Mouse (Mus musculus) spleen, postnatal 10 days (tissue): ENCODE data around the gene Dpp4.

Source experiments
- DNase-seq, 2 experiments: peaks; one replicate each; pipeline ENCODE4 v3.0.0; 2021 to 2022; ENCODE audit warnings: low spot score in 2 of 2

The Dpp4 gene

DNA sequence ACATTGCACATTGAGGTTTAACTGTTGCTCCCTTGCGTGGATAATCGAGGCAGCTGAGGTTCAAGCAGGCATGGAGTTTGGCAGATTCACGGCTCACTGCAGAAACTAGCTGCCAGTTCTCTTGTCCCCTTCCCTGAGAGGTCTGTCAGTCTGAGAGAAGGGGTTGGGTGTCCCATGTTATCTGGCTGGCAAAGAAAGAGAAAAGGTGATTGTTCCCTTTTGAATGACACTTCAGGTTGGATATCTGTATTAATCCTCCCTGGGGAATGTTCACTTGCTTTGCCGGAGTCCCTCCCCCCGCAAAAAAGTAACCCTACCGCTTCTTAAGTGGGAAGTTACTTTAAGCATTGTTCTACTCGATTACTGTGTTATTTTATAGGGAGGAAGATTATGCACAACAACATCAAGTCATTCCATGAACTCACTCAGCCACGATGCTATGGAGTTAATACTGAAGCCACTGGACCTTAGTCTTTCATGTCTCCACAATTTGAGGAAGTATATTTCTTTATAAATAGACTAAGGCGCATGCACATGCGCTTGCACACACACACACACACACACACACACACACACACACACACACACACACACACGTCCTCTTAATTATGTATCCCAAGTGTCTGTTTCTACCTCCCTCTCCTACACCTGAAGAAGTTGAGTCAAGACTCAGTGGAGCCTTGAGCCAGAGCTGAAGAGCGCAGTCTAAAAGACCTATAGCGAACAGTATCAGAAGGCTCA, at the start of gene Dpp4:
Gene Dpp4, minus strand, starts transcription at position 151 of the 741 bp plus-strand sequence.
- DNase-seq, result no peak

DNA sequence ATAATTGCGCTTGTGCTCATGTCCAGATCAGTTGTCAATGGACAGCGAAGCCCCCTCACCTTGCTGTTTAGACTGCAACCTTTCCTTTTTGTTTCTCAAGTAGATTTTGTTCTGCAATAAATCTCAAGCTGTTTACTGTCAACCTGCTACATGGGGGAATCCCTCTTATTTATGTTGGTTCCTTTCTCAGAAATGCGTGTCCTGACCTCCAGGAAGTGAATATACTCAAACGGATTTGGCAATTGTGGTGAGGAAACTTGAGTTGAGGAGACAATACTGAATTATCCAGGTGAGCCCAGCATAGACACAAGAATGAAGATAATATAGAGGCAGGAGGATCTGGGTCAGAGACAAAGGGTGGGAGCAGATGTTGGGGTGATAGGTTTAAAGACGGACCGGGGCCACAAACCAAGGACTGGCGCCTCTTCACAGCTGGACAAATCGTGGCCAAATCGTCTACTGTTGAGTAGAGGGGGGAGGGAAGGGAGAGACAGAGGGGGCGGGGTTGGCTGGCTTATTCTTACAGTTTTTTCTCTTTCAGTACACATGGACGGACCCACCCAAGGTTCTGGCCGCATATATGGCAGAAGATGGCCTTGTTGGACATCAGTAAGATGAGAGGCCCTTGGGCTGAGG, 48.9 kb upstream of the Dpp4 start:
- no peak for DNase-seq

DNA sequence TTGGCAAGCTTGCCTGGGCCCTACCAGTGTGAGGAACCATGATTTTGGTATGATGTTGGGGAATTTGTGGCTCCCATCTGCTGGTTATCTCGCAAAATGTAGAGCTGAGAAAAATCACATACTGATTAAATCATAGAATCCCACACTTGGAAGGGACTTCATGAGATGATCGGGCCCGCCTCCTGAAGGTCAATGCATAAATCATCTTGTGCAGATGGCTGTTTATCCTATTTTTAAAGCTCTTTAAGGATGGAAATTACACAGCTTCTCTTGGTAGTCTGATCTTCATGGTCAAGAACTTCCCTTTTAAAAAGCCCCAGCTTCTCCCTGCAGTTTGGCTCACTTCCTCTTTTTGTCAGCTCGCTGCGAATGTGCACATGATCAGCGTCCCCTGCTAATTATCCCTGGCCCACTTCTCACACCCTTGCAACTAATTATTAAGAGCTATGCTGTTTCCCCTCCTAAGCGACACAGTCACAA, 48.2 kb upstream of the Dpp4 start:
- peak in 1 of 2 experiments; percentile 53 for DNase-seq

DNA sequence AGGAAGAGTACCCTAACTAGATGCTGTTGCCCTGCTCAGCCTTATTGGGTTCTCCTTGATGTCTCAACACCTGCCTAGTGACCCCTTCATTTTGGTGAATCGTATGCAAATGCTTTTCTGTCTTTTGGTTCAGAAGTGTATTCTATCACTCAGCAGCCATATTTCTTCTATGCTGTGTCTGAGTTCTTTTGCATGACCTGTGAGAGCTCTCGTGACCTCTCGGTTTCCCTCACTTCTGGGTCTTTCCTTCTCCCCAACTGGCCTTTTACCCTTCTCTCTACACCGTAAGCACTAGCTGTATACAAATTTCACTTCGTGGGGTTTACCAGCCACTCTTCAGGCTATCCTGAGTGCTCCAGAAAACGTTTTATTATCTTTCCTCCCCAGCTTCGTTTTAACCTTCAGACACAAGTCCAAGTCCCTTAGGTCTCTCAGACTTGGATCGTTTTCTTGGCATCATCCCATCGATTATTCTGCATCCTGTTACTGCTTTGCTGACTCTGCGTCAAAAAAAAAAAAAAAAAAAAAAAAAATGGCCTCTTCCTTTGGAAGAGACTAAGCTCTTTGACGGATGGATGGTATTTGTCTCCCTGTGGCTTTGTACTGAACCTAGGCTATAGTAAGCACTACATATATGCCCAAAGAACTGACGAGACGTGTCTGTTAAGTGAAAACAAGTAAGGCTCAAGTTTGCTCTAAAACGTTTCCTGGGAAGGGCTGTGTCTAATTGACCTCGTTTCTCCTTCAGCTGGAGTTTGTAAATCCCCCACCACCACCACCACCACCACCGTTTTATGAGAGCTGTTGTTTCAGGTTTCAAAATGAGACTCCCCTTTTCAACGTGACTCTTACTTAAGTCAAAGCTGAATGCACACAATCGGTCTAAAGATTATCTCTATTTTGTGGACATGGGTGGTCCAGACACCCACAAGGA, 47.5 kb upstream of the Dpp4 start:
- no peak for DNase-seq

DNA sequence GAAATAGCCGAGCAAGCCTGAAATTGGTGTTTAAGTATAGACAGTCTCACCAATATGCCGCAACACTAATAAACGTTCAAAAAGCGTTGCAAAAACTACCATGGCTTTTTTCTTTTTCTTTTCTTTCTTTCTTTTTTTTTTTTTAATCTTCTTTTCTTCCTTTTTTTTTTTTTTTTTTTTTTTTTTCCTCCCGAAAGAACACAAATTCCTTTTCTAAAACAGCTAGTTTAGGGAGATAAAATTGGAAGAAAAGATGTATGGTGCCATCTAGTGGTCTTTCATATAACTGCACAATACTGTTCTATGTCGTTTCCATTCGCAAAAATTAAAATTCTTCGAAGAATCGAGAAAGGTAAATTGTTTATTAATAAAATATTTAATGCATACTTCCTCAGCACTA, 46.0 kb upstream of the Dpp4 start:
- DNase-seq, result no peak

DNA sequence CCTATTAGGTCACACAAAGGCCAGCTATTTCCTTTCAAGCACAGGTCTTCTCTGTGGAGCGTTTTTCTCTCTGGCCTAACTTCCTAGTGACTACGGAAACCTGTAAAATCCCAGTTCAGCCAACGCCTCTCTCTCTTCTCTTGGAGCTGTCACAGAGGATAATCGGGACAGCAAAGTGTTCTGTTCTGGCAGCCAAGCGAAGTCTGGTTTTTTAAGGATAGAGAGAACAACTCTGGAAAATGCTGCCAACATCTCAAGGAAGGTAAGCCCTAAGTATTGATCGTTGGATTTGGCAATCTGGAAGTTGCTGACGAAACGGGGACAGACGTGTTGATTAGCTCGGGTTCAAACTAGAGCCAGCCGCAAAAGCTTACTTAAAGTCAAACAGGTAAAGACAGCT, 43.0 kb upstream of the Dpp4 start:
- DNase-seq, result no peak

DNA sequence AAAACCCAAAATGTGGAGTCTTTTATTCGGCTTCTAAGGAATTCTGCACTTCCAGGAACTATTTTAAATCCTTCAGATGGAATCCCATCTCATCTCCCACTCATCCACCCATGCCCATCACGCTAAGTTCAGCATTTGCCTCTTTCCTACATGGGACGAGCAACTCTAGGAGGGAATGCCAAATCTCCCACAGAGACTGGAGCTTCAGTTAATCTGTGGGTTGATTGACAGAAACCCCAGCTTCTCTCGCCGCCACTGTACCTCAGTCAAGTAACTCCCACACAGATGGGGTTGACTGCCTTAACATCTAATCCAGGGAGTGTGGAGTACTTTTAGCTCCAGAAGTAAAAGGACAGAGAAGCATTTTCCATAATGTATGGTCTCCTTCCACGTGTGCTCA, 42.0 kb upstream of the Dpp4 start:
- DNase-seq, result no peak

DNA sequence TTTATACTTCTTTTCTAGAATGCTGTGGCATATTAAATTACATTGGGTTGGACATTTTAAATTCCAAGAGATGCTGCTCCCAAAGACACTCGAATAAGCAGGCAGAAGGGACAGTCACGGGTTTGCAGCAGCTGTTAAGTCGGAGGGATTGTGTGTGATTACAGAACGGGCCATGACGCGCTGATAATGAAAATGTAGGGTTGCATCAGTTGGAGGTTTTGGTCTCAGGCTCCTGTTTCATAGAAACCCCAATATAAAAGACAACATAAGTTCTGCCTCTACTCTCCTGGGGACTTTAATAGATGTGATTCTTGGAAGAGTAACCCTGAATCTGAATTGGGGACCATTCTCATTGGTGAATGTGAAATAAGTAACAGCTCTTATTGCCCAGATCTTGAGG, 38.3 kb upstream of the Dpp4 start:
- DNase-seq, result no peak

DNA sequence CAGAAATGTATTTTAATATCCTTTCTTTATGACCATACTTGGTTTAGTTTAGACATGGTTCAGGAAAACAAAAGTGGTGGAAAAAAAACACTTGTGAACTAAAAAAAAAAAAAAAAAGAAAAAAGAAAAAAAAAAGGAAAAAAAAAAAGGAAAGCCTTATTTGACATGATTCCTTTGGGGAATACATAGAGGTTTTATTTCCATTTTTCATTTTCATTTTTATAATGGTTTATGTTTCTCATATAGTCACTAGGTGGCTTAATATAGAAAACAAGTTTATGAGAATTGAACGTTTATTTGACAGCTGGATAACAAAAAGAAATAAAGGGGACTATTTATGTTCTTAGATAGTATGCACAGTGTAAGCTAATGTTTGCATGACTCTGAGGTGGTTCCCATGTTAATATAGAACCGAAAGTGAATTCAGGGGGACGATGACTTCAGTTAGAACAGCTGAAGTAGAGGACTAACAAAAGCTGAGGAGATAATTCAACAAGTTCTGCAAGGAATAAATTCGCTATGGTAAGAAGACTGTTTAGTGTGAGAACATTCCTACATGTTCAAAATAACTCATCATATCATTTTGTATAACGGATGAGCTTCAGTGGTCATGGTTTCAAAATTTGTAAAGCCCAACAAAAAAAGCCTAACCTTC, 37.8 kb upstream of the Dpp4 start:
- no peak for DNase-seq

DNA sequence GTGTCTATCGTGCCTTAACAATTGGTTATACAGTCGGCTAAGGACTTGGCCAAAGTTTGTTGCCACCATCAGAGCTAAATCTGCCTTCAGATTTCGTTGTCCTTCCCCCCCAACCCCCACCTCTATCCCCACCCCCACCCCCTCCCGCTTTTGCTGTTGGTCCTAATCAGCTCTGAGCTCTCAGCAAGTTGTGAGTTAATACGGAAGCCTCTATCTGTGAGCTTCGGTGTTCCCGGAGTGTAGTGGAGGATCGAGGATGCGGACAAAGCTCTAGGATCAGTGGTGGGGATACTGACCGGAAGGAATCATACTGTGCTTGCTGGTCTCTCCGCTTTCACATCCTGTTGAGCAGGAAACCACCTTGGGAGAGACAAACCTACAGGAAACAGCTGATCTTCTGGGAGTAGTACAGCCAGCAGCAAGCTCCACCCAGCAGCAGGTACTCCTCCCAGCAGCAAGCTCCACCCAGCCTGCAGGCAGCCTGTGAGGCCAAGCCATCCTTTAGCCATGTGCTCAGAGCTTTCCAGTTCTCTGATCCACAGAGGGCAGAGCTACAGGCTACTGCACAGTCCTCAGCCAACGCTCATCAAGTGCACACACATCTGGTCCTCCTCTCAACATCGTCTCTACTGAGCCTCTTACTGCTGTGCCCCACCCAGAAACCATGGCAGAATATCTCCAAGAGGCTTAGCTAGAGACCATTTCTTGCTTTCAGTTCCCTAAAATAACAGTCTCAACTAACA, 28.9 kb upstream of the Dpp4 start:
- DNase-seq, result peak; percentile 47 to 71

DNA sequence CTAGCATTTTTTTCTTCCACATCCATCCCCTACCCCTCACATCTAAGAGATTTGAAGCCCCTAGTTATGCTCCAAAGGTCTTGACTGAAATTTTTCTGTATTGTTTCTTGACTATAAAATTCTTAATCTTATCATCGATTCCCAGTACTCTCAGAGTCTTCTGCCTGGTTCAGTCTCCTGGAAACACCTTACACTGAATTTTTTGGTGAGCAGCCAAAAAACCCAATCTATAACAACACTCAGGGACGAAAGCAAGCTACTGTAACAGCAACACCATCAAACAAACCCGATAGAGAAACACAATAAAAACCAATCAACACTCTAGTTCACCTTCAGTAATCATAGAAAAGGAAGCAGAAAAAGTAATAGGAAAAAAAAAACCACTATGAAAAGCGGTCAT, 28.1 kb upstream of the Dpp4 start:
- no peak for DNase-seq

DNA sequence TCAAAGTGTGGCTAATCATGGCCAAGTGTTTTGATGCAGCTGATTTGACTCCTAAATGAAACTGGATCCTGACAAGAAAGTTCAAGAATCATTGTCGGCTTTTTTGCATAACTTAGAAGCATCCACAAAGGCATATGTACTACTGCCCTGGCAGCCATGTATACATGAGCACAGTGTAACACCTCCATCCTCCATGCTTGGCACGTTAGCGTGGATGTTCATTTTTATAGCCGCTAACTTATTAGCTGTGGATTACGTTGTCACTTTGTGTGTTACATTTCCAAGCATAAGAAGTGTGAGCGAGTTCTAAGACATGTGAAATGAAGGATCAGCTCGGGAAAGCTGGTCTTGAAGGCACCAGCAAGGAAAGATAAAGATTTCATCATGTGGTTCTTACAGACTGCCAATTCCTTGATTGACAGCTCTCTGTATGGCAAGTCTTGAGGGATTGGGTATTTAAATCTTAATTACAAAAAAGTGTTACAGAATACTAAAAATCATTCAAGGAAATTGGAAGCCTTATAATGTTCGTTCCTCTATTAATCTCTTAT, 19.3 kb upstream of the Dpp4 start:
- DNase-seq, result no peak

DNA sequence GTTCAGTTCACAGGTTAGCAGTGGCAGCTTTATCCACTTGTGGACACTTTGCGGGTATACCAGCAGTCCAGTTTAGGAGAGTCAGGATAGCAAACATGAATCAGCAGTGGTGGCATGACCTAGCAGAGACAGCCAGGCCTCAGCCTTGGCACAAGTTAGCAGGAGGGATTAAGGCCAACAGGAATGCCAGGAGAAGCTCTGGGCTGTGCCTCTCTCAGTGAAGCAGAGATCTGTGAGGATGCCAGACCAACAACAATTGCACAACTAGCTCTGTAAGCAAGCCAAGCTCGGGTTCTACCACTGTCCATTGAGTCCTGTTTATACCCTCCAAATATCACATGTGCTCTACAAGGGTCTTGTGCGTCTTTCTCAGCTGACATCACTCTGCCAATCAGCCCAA, 13.9 kb upstream of the Dpp4 start:
- DNase-seq, result no peak

DNA sequence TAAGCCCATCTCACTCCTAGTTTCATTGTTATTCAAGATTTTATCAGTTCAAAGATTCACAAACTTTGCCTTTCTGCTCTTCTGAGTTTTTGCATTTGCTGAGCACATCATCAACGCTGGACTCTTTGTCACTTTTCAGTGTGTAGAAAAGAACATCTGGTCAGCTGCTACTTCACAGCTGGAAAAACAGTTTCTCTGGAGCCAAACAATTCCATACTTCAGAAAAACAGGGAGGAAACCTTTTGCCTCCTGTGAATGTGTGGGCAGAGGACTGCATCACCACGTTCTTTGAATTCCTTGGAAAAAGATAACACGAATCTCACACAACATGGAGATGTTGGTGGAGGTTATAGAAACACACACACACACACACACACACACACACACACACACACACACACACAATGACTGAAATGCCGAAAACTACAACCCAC, 11.3 kb upstream of the Dpp4 start:
- DNase-seq, result no peak

DNA sequence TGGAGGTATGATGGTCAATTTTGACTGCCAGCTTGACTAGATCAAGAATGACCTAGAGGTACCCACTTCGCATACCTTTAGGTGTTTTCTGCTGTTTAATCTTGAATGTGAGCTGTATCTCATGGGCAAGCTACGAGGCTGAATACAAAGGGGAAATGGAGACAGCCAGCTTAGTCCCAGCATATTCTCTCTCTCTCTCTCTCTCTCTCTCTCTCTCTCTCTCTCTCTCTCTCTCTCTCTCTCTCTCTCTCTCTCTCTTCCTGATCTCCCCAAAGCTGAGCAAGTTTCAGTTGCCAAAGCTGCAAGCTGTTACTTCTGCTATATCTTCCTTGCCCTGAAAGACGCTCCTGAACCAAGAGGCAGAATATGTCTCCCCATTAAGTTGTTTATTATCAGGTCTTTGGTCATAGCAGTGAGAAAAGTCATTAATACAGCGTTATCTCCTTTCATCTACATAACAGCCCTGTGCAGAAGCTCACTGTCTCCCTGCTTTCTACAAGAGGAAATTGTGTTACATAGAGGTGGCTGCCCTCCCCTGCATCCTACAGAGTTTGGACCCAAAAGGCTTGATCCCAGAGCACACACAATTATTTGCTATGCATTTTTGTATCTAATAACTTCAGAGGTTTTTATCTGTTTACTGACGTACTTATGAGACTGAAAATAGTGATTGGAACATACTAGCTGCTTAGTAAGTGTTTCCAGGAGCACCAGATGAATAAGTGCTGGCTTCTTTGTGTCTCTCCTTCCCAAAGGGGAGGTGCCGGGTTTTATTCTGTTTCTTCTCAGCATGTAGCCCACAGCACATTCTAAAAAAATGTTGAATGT, 10.7 kb upstream of the Dpp4 start:
- no peak for DNase-seq

DNA sequence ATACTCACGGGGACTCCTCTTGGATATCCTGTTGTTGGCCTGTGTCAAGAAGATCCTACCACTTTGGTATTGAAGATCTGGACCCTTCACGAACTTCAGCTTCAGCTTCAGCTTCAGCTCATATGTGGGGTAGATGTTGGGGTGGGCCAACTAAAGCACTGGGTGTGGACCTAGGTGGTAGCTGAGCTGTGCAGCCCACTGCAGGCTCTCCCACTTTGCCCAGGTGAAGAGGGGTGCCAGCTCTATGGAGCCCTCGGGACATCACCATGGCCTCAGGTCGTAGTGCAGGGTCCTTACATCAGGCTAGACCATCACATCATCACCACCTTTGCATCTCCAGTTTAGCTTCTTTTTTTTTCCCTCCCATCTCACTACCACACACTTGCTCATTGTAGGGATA, 9.2 kb upstream of the Dpp4 start:
- no peak for DNase-seq

DNA sequence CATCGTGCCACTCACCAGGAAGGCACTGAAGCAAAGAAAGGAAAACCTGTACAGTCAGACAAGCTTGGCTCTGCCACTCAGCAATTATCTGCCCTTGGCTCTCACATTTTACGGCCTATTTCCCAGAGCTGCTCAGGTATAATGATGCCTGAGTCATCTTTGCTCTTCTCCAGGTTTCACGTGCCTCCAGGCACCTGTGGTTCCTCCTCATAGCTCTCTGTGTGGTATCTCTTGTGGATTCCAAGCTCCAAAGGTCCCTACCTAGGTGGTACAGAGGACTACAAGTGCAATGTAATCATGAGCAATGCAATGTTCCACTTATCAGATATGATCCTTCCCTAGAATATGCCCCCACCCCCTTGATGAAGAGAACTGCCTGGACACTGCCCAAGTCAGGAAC, 8.0 kb upstream of the Dpp4 start:
- DNase-seq, result no peak

DNA sequence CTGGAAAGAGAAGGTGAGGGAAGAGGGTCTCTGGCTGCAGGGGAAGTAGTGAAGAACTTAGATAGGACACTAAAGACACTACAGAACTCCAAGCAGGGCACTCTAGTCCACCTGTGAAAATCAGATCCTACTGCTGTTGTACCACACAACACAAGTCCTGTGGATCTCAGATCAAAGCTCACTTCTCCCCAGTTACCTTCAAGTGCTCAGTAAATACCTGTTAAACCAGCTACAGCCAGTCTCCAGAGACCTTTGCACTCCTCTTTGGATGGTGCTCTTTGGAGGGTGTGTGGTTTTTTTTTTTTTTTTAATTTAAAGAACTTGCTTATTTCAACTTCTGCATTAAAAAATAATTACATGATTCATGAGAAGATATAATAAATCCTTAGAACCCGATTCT, 5.2 kb upstream of the Dpp4 start:
- DNase-seq, result no peak

DNA sequence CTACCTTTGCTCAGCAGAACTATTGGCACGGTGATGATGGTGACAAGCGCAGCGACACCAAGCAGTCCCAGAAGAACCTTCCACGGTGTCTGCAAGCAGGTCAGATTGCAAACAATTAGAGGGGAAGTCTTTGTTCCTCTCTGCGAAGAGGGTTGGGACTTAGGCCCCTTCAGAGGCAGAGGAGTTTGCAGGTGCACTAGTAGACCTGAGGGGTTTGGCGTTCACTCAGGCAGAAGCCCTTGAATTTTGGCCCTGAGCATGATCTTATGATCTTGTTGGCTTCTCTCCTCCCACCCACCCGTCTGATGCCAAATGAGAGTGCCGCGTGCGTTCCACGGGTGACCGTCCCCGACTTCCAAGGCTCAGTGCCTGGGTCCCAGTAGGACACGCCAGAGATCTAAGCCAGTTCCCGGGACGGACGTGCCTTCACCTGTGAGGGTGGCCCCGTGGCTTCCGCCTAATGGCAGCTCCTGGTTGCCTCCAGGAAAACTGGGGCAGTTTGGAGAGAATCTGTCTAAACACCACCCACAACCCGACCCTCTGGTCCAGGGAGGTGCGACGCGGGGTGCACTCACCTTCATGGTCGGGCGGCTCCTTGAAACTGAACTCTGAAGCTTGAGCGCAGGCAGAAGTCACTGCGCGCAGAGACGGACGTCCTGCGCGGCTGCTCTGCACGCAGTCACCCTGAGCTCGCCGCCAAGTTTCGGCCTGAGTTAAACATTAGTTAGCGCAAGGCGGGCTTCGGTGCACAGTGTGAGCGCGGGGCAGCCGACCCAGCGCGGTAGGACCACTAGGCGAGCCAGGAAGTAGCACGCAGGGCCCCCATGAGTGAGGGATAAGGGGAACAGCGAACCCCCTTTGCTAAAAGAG, 585 bp downstream of the Dpp4 start:
- DNase-seq, result peak; percentile 37 to 66
